Mouse (Mus musculus) MEL (cell line): ENCODE measurements around the gene 1700122O11Rik.

ENCODE experiments used
- CTCF ChIP-seq, 3 experiments: IDR thresholded peaks in 2 of 3; conservative IDR thresholded peaks in 1 of 3; 2 replicates each; pipeline ENCODE4 v1.5.1; 2011 to 2012; ENCODE audit warnings: low read length in 3 of 3, low read depth in 2 of 3, mild to moderate bottlenecking in 2 of 3, improper control_type of control experiment in 1 of 3, inconsistent platforms in 1 of 3, mixed read lengths in 1 of 3, moderate library complexity in 1 of 3; ENCODE audit not compliant: control insufficient read depth in 1 of 3, insufficient read depth in 1 of 3, poor library complexity in 1 of 3, severe bottlenecking in 1 of 3
- JUND ChIP-seq: IDR thresholded peaks from 2 replicates; pipeline ENCODE4 v1.6.1; 2011; ENCODE audit warnings: low read depth, mild to moderate bottlenecking, improper control_type of control experiment, low read length
- MAZ ChIP-seq: IDR thresholded peaks from 2 replicates; pipeline ENCODE4 v1.6.1; 2012; ENCODE audit warnings: low read depth, mild to moderate bottlenecking, inconsistent platforms, low read length, improper control_type of control experiment
- TBP ChIP-seq: IDR thresholded peaks from 2 replicates; pipeline ENCODE4 v1.8.0; 2011; ENCODE audit warnings: low read depth, low read length, improper control_type of control experiment
- USF1 ChIP-seq: IDR thresholded peaks from 2 replicates; pipeline ENCODE4 v1.6.1; 2014; ENCODE audit warnings: low read depth, mild to moderate bottlenecking, inconsistent platforms, low read length, improper control_type of control experiment, moderate library complexity
- ZC3H11A ChIP-seq: IDR thresholded peaks from 2 replicates; pipeline ENCODE4 v1.6.1; 2012; ENCODE audit warnings: low read depth, mild to moderate bottlenecking, inconsistent platforms, low read length, improper control_type of control experiment

- no peak for TF ChIP-seq CTCF (IDR thresholded peaks at IDR 0.05 in 2 of 3, conservative IDR thresholded peaks at IDR 0.05 in 1 of 3; ENCODE audit: control insufficient read depth in 1 of 3, insufficient read depth in 1 of 3, low read depth in 2 of 3, low read length in 3 of 3, poor library complexity in 1 of 3, severe bottlenecking in 1 of 3)
- TF ChIP-seq MAZ, result no peak; the same call in 1 of the 2 replicates
- no peak for TF ChIP-seq ZC3H11A
- TF ChIP-seq USF1, result no peak
- TF ChIP-seq JUND, result no peak
- TF ChIP-seq TBP, result no peak
These were observed 38.7 kb downstream of the 1700122O11Rik start for GRCm38 (mm10) chr17:47999403-47999802.
